Mouse (Mus musculus) spleen, adult 2 months (tissue): ENCODE measurements around the gene Tnp1.

Experiments
- CTCF ChIP-seq: fragments of 200-500 bp; IDR thresholded peaks from 2 replicates; pipeline ENCODE4 v1.5.1; 2011; ENCODE audit warnings: mild to moderate bottlenecking, inconsistent platforms; ENCODE audit not compliant: insufficient read depth, insufficient read length, insufficient replicate concordance; ENCODE audit errors: extremely low read depth
- POLR2A ChIP-seq: fragments of 200-500 bp; IDR thresholded peaks from 2 replicates; pipeline ENCODE4 v1.6.1; 2011; ENCODE audit warnings: low read depth, low read length, inconsistent platforms

- no peak for TF ChIP-seq POLR2A
- TF ChIP-seq CTCF = no peak
Measured at GRCm38 (mm10) chr1:73015731-73016130, at the start of gene Tnp1.
